Mouse (Mus musculus): Measurements from ENCODE around the gene B3gat3.

Gene B3gat3

DNA sequence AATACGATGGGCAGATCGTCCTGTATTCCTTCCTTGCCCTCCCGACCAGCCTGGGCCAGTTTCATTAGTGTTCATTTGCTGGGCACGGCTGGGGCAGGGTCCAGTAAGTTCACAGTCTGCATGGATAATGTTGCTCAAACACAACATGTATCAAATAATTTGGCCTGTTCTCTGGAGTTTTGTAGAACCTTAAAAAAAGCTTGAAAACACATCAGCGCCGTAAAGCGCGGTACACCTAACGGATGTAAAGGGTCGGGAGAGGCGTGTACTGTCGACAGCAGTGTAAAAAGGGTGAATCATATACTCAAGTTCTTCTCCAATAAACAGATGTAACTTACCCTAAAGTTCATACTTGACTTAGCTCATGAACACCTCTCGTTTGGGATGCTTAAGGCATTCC, 21.6 kb upstream of the B3gat3 start:
- no peak for DNase-seq

DNA sequence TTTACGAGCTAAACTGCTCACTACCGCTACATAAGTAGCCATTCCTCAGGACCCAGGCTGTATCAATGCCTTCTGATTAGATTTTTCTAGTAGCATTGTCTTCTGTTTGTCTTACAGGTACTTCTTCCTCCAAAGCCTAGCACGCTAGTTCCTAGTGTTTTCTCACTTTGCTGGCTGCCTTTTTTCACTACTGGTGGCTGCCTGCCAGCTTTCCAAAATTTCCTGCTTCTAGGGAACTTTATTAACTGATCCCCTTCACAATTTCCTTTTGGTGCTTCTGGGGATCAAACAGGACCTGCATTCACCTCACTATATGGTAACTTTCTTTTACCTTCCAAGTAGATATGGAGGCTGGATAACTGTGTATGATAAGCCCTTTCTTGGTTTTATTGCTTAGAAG, 21.1 kb upstream of the B3gat3 start:
- DNase-seq, result peak; percentile 21

DNA sequence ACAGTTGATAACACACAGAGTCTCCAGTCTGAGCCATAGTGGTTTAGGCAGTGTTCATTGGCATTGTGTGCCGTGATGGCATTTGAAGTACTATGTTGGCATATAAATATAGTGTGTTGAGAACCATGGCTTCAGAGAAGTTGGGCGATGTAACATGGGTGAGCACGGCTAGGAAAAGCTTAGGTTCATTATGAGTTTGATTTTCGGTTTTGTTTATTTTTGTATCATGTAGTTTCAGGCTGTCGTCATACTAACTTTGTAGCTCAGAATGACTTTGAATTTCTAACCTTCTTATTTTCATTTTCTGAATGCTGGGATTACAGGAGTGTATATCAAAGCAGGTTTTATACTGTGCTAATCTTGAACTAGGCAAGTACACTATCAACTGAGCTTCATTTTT, 16.8 kb upstream of the B3gat3 start:
- DNase-seq, result no peak

DNA sequence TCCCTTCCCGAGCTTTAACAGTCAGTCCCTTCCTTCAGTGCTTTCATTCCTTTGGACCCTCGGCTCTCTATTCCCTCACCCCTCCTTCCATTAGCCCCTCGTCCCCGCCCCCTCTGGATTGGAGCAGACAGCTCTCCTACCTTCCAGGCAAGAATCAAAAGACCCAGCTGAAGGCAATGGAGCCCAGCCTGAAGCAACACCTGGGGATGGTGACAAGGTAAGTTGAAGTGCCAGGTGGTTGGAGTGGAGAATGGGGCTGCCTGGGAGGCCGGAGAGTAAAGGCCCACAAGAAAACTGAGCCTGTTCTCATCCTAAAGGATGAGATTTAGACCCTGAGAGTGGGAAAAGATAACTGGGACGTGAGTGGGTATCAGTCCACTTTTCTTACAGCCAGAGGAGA, 11.6 kb upstream of the B3gat3 start:
- no peak for DNase-seq

DNA sequence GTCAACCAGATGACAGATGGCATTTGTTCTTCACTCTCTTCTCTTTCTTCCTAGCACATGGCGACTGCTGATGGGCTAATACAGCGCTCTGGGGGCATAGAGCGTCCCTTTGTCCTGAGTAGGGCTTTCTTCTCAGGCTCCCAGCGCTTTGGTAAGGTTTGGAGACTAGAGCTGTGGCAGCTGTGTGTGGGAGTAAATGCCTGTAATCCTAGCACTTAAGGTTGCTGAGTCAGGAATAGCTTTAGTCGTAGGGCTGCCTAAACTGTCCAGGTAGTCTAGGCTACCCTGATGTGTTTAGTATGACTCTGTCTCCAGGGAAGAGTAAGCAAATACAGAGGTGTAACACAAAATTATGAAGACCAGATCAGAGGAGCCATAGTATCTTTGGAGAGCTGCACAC, 8.4 kb upstream of the B3gat3 start:
- no peak for DNase-seq

DNA sequence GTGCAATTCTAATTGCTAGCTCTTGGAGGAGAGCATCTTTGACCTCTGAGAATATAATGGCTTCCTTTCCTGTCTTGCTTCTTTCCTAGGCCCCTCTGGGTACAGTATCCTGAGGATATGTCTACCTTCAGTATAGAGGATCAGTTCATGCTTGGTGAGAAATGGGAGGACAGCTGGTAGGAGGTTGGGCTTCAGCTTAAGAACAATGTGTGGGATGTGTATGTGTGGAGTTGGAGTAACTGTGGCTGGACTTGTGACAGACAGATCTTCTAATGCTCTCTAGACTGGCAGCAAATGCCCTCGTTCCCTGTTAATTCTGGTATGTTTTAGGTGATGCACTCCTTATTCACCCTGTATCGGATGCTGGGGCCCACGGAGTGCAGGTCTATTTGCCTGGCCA, 6.0 kb upstream of the B3gat3 start:
- DNase-seq, result no peak

DNA sequence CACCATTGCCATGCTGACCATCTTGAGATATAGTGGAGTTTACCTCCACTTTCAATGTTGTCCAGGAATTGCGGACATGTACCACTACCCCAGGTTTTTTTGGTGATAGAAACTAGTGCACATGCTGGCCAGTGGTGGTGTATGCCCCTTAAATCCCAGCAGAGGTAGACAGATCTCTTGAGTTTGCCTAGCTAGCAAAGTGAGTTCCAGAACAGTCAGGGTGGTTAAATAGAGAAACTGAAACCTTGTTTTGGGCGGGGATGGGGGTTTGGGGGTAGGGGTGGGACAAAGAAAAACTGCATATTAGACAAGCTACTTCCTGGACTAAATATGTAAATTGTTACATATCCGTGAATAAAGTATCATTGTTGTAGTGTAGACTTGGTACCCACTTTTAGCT, 1.2 kb upstream of the B3gat3 start:
- no peak for DNase-seq

DNA sequence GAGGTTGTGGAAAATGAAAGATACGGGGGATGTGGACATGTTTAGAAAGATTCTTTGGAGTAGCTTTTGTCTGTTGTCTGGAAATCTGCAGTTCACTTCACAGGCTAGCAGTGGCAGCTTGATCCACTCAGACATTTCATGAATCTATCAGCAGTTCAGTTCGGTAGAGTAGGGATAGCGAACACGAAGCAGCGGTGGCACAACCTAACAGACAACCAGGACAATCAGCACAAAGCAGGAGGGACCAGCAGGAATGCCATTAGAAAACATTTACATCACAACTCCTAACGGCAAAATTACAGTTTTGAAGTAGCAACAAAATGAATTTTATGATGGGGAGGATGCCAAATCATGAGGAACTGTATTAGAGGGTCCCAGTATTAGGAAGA, 496 bp upstream of the B3gat3 start:
- no peak for DNase-seq

DNA sequence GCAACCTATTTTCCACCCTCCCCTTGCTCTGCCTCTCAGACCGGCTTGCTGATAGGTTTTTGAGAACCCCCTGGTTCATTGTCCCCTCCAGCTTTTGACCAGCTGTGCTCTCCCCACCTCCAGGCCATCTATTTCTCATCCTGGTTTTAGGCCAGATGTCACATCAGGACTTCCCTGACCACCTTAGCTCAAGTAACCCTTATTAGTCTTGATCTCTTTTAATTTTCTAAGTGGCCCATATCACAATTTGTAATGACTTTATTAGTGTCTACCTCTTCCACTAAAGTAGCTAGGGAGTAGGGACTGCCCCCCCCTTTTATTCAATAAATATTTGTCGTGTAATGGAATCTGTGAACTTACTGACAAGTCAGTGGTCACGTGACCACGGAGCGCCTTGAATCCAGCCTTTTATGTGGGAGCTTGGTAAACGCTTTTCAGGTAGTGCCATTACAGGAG, 690 bp downstream of the B3gat3 start:
- peak; percentile 55 for DNase-seq

DNA sequence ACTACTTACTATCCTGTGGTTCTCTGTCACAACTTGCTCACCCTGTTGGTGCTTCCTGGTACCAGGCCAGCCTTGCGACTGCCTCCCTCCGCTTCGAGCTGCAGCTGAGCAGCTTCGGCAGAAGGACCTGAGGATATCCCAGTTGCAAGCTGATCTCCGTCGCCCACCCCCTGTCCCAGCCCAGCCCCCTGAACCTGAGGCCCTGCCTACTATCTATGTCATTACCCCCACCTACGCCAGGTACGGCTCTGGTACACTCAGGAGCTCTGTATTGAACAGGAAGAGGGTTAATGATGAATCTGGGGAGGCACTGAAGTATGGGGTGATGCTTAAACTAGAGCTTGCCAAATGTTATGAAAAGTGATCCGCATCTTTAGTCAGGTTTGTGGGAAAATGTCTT, 1.6 kb downstream of the B3gat3 start:
- no peak for DNase-seq

DNA sequence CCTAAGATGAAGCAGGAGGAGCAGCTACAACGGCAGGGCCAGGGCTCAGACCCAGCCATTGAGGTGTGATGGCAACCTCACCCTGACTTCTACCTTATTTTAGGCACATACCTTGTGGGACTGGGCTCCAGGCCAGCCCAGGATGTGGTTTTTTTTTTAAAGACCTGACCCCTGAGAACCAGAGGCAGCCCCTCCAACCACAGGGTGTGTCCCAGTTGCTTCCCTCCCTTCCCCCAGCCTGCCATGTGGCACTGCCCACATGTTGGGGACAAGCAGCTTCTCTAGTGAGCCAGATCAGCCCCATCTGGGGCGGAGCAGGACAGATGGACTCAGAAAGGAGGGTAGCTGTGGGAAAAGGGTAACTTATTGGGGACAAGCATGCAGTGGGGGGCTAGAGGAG, 6.6 kb downstream of the B3gat3 start:
- no peak for DNase-seq

DNA sequence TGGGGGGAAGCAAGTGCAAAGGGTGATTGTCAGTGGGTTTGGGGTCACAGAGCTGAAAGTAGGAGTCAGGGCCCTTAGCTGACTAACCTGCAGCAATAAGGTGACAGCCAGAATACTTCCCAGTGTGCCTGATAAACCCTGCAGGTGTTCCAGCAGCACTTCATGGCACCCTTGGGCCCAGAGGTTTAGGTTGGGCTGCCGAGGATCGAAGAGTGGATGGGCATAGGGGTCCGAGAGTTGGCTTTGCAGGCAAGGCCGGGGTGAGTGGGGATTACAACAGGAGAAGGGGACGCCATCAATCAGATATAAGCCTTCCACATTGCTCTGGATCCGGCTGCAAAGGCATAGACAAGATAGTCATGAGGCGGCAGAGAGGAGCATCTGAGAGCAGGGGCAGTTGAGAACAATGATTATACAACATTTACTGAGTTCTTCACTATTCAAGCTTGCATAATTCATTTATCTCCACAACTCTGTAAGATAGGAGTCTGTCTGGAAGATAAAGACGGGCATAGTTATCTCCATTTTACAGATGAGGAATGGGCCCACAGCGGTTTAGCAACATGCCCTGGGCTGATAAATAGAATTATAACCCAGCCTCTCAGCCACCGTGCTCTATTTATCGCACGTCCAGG, 7.8 kb downstream of the B3gat3 start:
- DNase-seq, result no peak

DNA sequence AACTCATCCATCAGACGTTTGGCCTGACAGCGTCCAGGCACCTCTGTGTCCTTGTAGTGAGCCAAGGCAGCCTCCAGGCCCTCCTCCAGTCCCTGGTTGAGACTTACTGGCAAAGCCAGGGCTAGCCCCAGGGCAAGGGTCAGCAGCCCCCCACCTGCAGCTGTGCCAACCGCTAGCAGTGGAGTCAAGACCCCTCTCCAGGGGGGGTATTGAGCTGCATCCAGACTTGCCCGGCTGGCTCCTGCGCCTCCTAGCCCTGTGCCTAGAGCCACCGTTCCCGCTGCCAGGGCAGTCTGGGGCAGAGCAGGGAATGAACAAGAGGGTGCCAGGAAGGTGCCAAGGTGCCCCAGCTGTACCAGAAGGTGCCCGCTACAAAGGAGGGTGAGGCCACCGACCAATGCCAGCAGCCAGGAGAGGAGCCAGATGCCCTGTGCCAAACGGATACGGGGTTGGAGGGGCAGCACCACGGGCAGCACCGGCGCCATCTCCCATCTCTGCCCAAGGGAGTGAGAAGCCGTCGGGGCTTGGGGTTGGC, 8.6 kb downstream of the B3gat3 start:
- no peak for DNase-seq

DNA sequence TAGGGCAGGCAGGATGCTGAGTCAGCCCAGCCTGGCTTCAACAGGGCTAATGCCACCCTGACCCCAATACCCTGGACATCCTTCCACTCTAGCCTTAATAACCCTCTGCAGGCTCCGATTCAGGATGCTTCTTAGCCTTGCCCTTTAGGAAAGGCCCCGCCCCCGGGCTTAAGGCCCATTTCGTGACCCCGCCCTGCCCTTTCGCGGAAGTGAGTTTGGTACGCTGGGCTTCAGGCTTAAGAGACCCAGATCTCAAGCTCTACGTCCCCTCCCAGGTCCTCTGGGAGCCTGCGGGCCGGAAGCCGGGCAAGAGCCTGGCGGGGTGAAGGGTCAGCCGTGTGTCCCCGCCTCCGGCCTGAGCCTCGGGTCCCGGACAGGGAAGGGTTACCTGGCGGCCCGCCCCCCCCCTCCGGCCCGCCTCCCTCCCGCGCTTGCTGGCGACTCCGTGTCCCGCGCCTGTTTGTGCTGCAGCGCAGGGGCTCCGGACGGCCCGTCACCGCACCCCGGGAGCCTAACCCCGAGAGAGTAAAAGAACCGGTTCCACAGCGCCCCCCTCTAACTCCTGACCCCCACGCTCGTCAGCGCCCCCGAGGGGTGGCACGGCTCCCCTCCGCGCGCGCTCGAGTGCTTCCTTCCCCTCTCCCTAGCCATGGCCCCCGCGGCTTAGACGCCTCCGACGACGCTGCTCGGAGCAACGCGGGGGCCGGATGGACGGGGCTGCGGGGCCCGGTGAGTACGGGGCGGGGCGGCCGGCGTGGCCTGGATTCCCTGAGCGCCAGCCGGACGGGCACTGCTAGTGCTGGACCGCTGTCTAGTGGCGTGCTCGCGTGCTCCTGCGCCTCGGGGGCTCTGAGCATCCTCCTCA, 9.3 kb downstream of the B3gat3 start, which contains the start of the genes Rom1 and Eml3:
Gene Rom1, minus strand, starts transcription at position 133 of the 865 bp plus-strand sequence.
Gene Eml3, plus strand, starts transcription at position 329 of the 865 bp plus-strand sequence.
- peak; percentile 92 for DNase-seq

DNA sequence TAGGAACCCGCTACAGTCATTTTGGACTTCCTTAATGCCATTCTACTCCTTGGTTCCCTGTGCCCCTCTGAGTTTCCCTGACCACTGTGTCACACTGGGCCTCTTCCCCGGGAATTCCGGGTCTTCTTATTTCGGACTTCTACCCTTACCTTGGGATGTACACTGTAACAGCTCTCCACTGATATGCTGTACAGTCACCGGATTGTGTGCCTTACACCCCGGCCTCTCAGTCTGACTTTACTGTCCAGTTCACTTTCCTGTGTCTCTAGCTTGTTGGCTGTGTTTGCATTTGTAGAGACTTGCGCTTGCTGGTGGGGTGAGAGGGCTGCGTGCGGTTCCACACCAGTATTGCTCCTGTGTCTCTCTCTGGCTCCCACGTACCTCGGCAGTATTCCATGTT, 9.9 kb downstream of the B3gat3 start:
- DNase-seq, result no peak

DNA sequence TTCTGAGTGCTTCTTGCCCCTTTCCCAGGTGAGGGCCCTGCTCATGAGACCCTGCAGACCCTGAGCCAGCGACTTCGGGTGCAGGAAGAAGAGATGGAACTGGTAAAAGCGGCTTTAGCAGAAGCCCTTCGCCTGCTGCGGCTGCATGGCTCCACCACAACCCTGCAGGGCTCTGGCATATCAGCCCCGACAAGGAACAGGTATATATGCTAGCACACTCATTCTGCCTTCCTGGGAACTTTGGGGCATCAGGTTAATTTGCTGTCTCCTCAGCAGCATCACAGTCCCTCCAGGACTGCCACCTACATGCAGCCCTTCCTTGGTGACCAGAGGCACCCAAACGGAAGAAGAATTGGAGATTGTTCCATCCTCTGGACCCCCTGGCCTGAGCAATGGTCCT, 10.6 kb downstream of the B3gat3 start:
- DNase-seq, result no peak

DNA sequence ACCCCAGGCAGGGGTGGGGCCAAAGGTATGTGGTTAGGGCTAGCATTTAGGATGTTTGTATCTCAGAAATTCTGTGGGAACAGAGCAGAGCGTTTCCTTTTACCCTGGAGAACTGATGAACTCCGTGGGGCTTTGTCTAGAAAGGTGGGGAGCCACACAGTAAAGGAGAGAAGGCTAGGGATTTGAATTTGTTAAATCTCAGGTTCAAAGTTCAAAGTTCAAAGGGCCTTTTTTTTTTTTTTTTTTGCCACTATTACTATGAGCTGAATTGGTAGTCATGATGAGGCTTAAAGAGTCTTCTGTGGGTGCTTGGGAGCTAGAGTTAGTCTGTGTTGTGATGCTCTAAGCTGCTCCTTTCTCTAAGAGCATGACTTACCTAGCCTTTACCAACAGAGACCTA, 16.6 kb downstream of the B3gat3 start:
- no peak for DNase-seq

DNA sequence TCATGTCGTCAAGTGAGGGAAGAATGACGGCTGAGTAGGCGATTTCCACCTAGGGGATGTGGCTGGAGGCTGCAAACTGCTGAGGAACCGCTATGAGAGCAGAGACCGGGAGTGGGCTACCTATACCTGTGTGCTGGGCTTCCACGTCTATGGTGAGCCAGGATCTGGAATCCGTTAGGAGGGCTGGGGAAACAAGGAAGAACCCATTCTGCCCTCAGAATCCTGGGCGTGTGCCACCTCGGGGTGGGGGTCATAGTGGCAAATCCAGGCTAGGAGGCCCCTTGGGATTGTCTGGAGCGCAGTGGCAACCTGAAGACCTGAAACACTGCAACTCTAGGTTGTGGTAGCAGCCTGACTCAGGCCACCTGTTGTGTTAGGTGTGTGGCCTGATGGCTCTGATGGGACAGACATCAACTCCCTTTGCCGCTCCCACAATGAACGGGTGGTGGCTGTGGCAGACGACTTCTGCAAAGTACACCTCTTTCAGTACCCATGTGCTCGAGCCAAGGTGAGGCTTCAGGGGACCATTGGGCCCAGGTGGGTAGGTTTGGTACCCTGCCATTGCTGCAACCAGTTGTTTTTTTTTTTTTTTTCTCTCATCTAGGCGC, 20.5 kb downstream of the B3gat3 start:
- no peak for DNase-seq

DNA sequence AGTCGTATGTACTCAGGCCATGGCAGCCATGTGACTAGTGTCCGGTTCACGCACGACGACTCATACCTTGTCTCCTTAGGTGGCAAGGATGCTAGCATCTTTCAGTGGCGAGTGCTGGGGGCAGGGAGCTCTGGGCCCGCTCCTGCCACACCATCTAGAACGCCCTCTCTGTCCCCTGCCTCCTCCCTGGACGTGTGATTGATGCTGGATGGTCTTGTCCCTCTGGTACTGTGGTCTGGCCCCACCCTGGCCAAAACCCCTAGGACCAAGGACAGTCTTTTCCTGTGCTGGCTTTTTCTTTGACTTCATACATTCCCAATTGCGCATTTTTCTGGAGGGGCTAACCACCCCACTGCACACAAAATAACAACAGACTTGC, 21.0 kb downstream of the B3gat3 start:
- no peak for DNase-seq

DNA sequence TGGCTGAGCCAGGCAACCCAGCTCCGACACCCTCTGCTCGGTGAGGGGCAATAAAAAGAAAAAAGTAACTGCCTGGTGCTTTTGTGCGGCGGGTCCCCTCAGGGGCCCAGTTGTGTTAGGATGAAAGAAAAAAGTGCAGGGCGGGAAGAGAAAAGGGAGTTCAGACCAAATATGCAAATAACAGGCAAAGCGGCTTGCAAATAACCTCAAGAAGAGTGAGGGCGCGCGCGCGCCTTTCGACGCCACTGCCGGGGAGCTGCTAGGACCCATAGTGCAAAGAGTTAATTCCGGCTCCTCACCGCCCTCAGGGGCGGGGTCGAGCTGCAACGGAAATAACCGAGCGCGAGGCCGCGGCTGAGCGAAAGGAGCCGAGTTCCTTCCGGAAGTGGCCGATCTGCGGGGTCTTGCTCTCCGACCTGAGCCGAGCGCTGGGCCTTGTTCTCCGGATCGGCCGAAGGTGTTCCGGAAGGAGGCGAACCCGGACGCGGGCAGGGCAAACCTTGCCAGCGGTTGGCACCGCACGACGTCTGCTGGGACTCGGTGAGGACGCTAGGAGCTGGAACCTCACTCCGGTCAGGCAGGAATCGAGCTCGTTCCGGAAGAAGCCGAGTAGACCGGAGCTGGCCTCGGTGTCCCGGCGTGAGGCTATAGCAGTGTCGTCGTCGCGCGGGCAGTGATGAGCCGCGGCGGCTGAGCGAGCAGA, 21.5 kb downstream of the B3gat3 start, which contains the start of gene Mta2:
Gene Mta2, plus strand, starts transcription at position 361 of the 703 bp plus-strand sequence.
- peak; percentile 98 for DNase-seq

DNA sequence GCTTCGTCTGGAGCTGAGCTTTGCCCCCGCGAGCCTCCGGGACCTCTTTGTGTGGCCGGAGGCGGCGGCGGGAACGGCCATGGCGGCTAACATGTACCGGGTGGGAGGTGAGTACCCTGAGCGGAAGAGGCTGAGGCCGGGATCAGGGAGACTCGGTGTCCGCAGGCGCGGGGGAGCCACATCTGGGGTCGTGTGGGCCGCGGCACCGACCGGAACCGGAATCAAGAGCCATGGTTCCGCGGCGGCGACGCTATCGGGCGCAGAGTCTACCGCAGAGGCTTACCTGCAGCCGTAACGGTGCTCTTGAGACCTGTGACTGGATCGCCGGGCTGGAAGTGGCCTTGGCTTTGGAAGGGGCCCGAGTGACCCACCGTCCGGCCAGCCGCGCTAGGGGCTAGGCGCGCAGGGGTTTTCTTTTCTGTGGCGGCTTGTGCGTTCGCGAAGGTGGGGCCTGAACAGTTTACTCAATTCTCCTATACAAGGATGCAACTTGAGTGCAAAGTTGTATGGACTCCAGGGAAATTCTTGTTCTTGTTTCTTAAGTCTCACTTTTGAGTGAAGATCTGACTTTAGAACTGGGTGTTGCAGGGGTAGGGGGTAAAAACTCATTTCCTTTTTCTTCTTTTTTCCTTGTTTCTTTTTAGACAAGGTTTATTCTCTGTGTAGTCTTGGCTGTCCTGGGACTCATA, 22.2 kb downstream of the B3gat3 start:
- peak; percentile 75 for DNase-seq

DNA sequence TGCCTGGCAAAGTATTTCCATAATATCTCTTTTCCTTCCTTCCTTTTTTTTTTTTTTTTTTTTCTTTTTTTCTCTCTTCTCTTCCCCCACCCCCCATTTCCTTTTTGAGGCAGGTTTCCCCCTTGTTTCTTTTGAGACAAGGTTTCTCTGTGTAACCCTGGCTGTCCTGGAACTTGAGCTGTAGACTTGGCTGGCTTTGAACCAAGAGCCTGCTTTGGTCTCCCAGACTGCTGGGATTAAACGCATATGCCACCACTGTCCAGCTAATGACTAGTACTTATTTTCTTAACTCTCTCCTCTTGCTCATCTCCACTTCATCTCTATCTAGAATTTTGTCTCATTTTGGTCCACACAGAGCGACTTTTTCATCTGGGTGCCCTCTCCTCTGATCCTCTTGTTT, 22.9 kb downstream of the B3gat3 start:
- no peak for DNase-seq

All from kidney, postnatal 14 days (tissue).